Mouse (Mus musculus) CH12.LX (cell line): ENCODE results near the gene Pde4d.

Experiments used
- BHLHE40 ChIP-seq: IDR thresholded peaks from 2 replicates; pipeline ENCODE4 v1.6.1; 2011; ENCODE audit warnings: mild to moderate bottlenecking, low read depth, low read length, improper control_type of control experiment
- CHD2 ChIP-seq: IDR thresholded peaks from 2 replicates; pipeline ENCODE4 v1.6.1; 2011; ENCODE audit warnings: low read length, improper control_type of control experiment
- CTCF ChIP-seq, 2 experiments: IDR thresholded peaks in 1 of 2; conservative IDR thresholded peaks in 1 of 2; 2 replicates each; pipeline ENCODE4 v1.5.1; 2011 to 2012; ENCODE audit warnings: low read depth in 2 of 2, low read length in 2 of 2, improper control_type of control experiment in 1 of 2, inconsistent platforms in 1 of 2, mild to moderate bottlenecking in 1 of 2, moderate library complexity in 1 of 2
- EP300 ChIP-seq: IDR thresholded peaks from 2 replicates; pipeline ENCODE4 v1.6.1; 2011; ENCODE audit warnings: low read length, improper control_type of control experiment
- MAX ChIP-seq: IDR thresholded peaks from 2 replicates; pipeline ENCODE4 v1.6.1; 2011; ENCODE audit warnings: low read length, improper control_type of control experiment
- POLR2A ChIP-seq: IDR thresholded peaks from 2 replicates; pipeline ENCODE4 v1.6.1; 2011; ENCODE audit warnings: low read depth, mild to moderate bottlenecking, improper control_type of control experiment, low read length
- POLR2AphosphoS2 ChIP-seq: IDR thresholded peaks from 2 replicates; pipeline ENCODE4 v1.6.1; 2011; ENCODE audit warnings: low read depth, low read length, improper control_type of control experiment
- USF2 ChIP-seq: conservative IDR thresholded peaks from 2 replicates; pipeline ENCODE4 v1.6.1; 2011; ENCODE audit warnings: low read depth, low read length, improper control_type of control experiment

DNA sequence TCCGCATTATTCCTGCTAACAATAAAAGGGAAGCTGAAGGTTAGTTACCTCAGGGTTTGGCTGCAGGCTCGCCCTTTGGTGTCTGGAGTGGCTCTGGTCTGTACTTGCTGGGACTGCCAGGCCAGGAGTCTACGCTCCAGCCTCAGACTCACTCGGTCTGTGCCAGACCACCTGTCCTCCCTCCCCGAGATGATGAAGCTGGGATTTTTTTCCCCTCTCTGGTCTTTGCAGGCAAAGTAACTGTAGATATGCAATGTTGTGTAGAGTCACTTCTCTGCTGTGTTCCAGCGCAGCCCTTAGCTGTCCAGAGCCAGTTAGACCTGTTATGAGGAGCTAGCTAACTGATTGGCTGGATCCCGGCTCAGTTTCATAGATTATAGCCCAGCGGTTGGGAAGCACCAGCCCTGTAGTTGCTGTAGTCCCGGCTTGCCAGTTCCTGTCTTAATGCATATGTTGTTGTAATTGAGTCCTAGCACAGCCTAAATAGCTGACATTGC lies 48.5 kb downstream of the Pde4d start:
- no peak for TF ChIP-seq CTCF (conservative IDR thresholded peaks at IDR 0.05 in 1 of 2, IDR thresholded peaks at IDR 0.05 in 1 of 2; ENCODE audit: low read depth in 2 of 2, low read length in 2 of 2)
- no peak for TF ChIP-seq BHLHE40
- no peak for TF ChIP-seq POLR2A
- no peak for TF ChIP-seq MAX
- TF ChIP-seq EP300: no peak
- TF ChIP-seq POLR2AphosphoS2: no peak
- no peak for TF ChIP-seq USF2
- TF ChIP-seq CHD2: no peak
